Mouse (Mus musculus) kidney, postnatal 10 days (tissue): ENCODE measurements around the gene Fat3.

Experiments used
- DNase-seq: peaks from one replicate; pipeline ENCODE4 v3.0.0; 2021; ENCODE audit warnings: mixed read lengths

Fat3 gene

DNA sequence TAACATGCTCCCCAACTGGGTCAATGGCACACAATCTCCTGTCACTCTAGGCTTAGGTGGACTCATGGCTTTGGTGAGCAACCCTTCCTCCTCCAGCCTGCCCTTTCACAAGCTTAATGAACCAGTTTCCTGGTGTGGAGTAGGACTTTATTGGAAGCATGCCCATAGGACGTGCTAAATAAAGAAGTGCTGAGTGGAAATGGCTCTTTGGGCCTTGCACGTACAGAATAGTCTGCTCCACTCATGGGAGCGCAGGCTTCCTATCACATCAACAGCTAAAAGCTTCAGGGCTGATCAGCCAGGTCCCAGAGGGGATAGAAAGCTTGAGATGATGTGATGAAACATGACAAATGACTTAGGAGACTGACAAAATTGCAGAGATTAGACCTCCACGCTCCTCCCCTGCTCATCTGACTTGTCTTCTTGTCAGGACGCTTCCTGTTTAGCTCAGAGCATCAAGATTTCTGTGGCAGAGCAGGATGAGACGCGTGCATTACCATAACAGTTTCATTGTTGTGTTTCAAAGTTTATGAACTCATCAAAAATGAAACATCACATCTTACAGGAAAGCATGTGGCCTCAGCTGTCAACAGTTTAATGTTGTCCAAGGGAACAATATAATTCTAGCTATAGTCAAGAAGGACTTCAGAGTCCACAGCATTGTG, 386.1 kb downstream of the Fat3 start:
- peak; percentile 35 for DNase-seq

DNA sequence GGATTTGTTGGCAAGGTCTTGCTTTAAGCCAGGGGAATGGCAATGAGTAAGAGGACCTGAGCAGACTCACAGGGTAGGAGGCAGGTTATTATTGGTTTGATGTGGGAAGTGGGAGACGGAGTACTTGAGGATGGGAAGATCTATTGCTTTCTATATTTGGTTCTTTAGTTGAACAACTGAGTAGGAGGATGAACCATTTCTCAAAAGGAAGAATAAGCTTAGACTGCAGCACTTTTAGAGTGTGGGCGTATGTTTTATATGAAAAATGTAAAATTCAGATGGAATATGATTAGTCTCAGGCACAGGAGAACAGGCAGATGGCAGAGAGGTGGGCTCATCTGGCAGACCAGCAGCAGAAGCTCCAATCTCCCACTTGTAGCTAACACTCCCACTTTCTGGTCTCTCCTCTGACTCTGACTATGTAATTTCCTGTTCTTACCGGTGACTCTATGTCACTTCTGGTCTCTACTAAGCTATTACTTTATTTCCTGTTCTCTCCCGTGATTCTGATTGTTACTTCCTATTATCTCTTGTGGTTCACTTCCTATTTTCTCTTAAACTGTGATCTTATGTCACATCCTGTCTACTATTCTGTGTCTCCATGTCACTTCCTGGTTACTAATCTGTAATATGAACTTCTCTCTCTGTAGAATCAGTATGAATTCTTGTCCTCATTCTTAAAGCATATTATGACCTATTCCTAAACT, 387.0 kb downstream of the Fat3 start:
- DNase-seq: no peak

DNA sequence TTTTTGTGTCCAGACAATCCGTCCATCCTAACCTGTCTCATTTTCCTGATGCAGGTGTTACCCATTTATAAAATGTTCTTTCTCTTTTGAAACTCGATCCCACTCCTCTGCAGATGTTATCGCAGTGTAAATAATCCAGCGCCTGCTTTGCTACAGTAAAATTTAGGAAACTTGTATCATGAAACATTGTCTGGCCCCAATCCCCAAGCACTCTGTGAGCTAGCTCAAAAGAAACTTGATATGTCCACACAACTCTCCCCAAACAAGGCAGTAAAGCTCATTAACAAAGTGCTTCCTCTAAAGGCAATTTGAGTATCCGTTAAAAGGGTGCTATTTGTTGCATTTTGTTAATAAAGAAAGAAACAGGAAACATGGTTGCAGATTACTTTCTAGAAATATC, 393.2 kb downstream of the Fat3 start:
- DNase-seq: no peak

DNA sequence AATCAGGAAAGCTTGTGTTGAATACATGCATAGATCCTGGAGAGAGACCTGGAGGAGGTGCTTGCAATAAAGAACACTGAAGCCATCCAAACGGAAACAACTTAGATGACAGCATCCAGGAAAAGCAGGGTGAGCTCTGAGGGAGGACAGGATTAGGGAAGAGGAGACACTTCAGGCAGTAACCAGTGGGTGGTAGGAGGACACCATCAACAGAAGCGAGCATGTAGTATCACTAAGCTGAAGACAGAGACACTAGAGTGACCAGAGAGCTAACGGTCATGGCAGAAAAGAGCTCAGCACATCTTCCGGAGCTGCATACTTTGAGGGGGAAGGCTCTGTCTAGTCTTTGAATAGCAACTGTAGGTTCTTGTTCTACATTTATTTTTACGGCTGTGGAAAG, 393.7 kb downstream of the Fat3 start:
- no peak for DNase-seq

DNA sequence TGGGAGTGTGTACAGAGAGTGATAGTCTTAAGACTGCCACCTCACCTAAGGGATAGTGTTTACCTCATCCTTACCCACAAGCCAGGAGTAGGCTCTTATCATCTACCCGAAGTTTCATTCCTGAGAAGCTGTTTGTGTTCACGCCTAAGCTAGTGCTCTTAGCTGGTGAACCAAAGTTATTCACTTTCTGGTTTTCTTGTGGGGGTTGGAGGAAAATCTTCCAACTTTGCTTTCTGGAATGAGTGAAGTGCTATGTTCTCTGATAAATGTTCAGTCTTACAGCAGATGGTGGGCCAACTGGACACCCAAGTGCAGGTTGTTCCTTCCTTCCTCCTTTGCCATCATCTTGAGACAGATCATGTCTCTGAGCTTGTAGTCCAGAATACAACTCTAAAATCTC, 402.5 kb downstream of the Fat3 start:
- DNase-seq: no peak

DNA sequence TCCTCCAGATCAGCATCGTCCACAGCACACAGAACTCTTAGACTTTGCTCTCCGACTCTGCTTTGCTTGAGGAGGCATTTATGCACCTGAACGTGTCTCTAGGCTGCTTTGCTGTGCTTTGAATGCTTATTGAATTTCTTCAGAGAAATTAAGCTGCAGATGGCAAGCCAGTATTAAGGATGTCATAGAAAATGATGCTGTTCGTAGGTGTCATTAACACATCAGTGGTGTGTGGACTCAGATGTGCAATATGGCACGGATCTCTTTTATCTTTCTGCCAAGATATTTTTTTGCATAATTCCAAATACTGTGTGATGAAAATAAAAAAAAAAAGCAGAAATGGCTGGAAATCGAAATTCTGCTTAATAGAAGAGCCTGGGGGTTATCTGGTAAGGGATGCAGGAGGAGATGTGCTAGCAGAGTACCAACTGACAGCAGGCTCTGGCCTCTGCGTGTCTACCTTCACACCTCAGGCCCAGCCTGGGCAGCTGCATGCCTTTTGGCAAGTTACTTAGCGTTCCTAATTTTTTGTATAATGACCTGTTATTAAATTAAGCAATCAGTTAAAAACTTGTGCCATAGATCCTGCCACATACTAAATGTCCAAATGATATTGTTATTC, 407.9 kb downstream of the Fat3 start:
- no peak for DNase-seq

DNA sequence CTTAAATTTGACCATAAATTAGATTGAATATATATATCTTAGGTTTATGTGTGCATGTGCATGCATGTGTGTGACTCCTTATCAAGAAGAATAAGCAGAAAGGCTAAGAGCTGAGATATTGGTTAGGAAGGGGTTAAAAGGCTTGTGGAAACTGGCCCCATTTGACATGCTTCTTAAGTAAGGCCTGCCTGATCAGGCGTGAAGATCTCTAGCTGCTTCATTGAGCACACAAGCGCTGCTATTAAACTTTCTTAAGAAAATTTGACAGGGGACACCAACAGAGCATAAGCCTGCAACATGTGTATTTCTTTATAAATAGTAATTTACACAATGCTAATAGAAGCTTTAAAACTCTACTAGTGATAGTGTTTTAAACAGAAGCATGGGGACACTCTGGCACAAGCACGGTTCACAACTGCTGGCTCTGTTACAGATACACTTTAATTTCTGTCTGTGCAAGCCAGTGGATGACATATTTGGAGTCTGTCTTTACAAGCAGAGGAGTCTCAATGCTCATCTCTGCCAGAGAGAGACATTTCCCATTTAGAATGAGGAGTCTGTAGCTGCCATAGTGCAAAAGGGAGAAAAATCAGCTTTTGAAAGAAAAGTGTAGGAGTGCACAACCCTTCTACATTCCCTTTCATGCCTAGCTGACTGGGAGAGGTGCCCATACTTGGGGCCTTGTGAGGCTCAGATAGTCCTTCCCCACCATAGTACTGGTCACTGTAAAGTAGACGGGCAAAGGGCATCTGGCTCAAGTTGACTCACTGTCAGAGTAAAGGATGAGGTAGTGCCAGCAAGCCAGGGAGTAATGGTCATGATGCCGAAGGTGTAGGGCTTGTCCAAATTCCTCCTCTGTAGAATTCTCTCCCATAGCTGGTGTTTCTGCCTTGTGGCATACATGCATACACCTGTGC, 408.8 kb downstream of the Fat3 start:
- DNase-seq: peak; percentile 11

DNA sequence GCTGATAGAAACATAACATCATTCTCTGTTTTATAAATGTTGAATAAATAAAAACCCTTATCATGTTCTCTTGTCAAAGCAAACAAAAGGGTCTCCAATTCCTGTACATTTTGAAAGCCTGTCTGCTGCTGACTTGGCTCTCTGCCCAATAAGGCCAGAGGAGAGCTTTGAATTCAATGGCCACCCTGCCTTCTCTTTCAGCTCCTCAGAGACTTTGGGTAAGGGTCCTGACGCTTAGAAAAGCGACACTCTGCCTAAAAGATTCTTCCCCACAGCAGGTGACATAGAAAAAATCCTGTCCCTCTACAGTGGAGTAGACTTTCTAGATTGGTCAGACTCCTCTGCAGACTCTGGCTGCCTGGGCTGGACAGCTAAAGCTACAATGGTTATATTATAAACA, 421.8 kb downstream of the Fat3 start:
- no peak for DNase-seq

DNA sequence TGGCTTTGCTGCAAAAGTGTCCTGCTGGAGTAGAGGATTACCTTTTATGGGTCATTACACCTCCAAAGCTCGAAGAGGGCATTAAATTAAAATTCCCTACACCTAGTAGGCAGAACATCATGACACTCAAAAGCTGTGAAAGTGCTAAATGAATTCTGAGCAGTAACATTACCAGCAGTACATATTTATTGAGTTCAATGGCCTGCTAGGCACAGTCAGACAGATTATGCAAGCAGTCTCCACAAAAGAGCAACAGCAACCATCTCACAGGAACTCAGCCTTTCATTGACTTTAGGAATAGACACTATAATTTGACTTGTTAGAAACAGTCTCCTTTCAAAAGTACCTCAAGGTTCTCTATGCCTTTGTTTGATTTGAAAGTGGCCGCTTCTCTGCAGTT, 426.4 kb downstream of the Fat3 start:
- no peak for DNase-seq

DNA sequence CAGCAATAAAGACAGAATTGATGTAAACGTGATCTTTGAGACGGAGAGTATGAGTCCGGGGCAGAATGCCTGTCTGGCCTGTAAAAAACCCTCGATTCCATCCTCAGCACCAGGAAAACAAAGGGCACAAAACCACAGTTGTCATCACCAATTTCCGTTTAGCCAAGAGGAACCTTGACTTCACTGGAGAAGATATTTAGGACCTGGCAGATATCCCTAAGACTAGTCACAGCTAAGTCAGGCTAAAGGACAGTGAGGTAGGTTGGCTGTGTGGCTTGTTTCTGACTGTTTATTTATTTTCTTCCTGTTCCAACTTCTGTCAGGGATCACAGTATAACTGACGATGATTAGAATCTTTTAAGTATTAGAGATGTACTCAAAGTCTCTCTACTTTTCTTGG, 427.0 kb downstream of the Fat3 start:
- DNase-seq: no peak

DNA sequence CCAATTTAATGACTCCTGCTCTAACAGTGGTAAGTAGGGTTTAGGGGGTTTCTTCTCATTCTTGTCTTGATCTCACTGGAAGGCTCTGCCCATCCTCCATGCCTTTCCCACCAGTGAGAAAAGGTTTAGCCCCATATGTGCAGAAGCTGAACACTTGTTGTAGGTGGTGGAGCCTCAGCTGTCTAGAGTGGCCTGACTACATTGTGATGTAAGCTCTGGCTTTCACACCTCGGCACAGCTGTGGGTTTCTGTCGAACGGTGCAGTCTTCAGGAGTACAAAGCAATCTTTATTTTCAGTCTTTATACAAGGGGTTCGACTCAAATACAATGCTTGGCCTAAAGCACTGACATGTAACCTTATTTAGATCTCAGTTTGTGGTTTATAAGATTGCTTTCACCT, 437.6 kb downstream of the Fat3 start:
- no peak for DNase-seq

DNA sequence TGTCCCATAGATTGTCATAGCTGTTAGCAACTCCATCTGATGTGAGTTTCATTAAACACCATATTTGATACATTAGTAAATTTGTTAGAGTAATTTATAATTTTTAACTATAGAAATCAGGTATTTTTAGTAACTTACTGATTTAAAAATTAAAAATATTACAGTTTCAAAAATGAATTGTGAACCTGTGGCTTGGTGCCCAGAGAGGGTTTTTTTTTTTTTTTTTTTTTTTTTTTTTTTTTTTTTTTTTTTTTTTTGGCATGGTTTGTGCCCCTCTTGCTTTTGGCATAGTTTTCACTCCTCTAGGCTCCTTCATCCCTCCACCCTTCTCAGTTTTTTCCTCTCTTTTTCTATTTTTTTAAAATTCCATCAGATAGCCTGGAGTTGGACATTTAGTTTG, 438.6 kb downstream of the Fat3 start:
- DNase-seq: no peak

DNA sequence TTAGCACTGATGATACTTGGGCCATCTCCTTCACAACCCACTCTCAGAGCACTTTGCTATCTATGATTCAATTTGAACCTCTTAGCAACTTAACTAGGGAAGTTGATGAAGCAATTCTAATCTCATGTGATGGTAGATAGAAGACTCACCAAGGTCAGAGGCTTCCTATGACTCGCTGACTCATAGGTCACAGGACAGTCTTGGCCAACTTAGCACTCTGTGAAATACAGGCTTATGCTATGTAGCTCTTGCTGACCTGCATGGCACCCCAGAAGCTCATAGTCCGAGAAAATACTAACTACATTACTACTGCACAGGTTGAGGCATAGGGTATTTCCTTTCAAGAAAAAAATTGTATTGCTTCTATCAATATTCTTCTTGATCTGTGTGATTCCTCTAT, 454.4 kb downstream of the Fat3 start:
- DNase-seq: no peak

DNA sequence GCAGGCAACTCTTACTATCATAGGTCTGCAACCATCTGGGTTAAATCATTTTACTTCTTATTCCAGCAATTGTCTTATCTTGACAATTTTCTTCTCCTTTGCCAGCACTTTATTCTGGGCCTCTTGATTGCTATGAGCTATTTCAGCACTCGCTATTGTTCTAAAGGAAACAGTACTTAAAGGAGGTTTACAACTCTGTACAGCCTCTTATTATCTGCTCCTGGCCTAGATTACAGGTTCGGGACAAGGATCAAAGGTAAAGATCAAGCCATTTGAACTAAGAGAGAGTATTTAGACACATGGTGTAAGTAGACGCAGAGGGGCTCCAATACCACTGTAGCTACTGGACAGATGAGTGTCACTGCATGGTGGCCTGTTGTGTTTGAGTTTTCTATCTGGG, 463.7 kb downstream of the Fat3 start:
- no peak for DNase-seq

DNA sequence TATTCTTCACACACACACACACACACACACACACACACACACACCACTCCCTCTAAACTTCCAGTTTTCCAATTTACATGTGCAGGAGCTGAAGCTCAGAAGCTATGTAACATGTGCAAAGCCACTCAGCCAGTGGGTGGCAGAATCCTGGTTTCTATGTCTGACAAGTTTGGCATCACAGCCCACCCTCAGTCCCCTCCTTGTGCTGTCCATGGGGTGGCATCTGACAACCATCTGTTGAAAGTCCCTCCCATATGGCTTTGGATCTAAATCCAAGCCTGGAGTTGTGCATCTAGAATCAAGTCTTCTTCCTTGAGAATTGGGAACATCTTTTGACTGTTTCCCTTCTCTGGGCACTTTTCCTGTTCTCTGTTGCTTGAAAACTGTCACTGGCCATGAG, 464.7 kb downstream of the Fat3 start:
- DNase-seq: no peak

DNA sequence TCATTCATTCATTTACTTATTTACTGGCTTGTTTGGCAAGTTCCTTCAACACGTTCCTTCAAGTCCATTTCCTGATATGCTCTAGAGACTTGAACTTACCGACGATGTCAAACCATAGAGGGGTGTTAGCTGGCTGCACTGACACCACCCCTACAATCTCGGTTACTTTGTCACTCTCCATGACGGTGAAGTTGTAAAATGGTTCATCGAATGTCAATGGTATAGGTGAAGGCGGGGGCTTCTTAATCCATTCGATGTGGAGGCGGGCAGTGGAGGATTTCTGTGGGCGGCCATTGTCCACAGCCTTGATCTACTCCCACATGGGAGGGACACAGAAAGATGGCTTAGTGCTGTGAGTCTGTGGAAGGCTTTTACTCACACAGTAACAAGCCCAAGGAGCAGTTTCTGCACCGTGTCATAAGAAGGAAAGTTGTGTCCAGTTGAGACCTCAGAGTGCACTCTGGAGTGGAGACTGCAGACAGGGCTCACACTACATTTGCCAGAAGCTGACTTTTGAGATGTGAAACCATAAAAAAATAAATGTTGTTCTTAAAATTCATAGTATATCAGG, 471.3 kb downstream of the Fat3 start:
- no peak for DNase-seq

DNA sequence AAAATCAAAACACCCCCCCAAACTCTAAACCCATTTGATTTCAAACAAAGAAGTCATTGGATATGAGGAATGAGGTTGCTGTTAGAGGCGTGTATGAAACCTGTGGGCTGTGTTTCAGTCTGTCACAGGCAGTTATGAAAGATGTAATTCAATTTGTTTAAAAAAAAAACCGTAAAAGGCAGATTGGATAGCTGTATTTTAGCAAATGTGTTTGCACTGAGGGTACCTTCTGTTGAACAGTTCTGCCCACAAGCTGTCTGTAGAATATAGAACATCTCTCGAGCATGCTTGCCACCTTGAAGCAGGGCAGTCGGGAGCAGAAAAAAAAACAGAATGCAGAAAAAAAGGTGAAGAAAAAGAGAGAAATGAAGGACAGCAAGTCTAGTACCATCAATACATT, 472.0 kb downstream of the Fat3 start:
- DNase-seq: no peak

DNA sequence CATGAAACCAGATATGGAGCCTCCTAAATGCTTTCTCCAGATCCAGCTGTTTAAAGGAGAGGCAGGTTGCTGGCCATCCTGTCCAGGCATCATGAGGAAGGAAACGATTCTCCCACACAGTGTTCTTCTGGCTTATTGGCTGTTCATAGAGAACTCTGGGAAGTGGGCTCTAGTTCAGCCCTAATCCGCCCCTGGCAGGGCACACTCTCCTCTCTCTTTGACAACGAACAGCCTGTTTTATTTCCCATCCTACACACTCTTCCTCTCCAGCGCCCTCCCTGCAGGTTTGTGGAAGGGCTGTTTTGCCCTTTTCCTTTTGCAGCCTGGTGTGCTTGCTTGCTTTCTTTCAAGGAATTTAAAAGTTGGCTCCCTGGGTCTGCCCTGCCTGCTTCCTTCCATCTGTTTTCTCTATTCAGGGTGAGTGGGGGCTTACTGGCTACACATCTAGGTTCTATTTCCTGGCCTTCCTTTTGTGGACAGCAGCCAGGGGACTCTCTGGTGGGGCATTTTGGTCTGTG, 472.6 kb downstream of the Fat3 start:
- DNase-seq: peak; percentile 13

DNA sequence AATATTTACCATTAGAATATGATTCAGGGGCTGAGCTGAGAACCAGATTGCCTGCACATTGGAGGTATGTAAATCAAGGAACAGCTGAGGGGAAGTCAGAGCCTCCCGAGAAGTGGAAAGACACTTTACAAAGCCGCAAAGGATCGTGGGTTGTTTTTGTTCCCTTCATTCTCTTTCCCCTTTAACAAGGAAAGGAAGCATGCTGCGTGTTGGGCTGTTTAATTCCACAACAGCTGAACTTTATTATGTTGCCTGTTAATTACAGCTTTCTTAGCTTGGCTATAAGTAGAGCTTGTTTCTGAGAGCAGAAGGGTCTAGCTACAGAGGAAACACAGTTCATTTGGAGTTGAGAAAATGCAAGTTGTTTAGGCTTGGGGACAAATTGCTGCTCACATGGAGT, 475.0 kb downstream of the Fat3 start:
- DNase-seq: peak; percentile 15

DNA sequence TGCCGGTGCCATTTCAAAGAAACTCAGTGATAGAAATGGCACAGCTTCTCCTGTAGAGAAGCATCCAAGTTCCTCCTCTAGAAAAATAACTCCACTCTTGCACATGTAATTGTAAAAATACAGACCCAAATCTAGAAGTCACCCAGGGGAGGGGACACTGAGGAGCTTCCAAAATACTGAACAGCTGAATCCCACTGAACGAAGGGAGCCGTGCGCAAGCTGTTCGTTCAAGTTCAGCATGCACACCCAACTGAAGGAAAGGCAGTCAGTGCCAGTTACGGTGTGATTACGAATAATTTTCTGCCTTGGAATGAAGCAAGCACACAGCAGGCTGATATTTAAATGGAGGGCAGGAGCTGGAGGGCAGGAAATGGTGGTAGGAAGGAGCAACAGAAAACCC, 476.4 kb downstream of the Fat3 start:
- DNase-seq: no peak

DNA sequence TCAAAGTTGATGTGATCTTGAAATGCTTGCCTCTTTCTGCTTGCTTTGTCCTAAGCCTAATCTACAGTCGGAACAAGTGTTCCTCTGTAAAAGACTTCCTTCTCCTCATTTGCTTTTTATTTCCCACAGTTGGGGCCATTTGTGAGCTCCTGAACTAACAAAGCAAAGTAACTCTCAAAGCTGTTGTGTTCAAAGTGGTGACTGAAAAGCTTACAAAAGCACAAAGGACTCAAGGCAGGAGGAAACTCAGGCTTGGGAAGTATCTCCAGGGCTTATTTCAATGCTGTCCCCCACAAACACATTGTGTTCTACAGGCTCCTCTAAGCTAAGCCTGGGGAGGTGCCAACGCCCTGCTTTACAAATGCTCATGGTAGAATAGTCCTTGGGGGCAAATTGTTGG, 487.0 kb downstream of the Fat3 start:
- DNase-seq: no peak

DNA sequence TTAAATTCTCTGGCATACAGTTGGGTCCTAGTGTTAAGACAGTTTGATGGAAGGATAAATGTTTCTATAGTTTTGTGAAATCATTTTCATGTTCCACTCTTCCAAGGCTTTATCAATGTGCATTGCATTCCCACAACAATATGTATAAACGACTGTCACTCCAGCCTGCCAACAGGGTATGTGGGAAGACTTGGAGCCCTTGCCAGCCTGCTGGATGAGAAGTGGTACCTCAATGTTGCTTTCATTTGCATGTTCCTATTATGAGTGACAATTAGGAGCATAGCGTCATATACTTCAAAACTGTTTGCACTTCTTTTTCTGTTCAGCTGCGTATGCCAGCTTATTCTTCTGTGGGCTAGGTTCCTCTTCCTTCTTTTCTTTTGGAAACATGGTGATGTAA, 489.7 kb downstream of the Fat3 start:
- DNase-seq: no peak

DNA sequence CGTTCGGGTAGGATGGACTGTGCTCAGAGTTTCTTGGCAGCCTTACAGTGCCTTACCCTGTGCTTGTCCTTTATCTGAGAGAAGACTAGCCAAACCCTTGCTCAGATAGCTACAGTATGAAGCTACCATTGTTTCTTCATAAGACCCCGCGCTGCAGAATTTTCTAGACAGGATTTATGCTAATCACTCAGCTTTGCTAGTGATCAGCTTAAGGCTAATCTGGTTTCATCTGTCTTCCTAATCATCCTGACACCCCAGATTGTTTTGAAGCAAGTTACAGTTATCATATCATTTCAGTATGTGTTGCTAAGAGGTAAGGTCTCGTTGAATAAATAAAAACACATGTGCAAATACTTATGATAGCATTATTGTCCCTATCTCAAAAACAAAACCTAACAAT, 493.6 kb downstream of the Fat3 start:
- DNase-seq: no peak
